Mouse (Mus musculus): ENCODE measurements around the gene Impg2.

- TF ChIP-seq POLR2A (IDR thresholded peaks at IDR 0.05; ENCODE audit: low read depth, low read length) (no peak), CTCF (conservative IDR thresholded peaks at IDR 0.05; ENCODE audit: insufficient read depth, insufficient read length, low read depth, low read length) (no peak)
Measured at GRCm38 (mm10) chr16:56286977-56287376, 82.9 kb downstream of the Impg2 start.

Measured in kidney, adult 2 months (tissue).